Mouse (Mus musculus) limb, embryonic 12.5 days (tissue): ENCODE data around the gene Rbl2. TPM values are rescaled to one million over a fixed set of nuclear protein-coding genes. Genes with fewer than 3 reads are reported as not detected.

Experiments used
- ATAC-seq: fragments of 200-750 bp; cut with Nextera tagmentation; 2 replicates; pipeline ENCODE4 v1.8.0; 2017; ENCODE audit warnings: low read depth, moderate TSS enrichment; ENCODE audit not compliant: insufficient number of reproducible peaks, insufficient read depth, low FRiP score, low TSS enrichment
- H3K27ac ChIP-seq: fragments of 300-500 bp; sonication (generic); 2 replicates; pipeline ENCODE4 v1.5.1; 2016; ENCODE audit warnings: mild to moderate bottlenecking, moderate library complexity
- H3K27me3 ChIP-seq: fragments of 300-500 bp; sonication (generic); 2 replicates; pipeline ENCODE4 v1.6.1; 2016; ENCODE audit warnings: mild to moderate bottlenecking, moderate library complexity
- H3K36me3 ChIP-seq: fragments of 300-500 bp; sonication (generic); 2 replicates; pipeline ENCODE4 v1.6.1; 2016; ENCODE audit warnings: mild to moderate bottlenecking, moderate library complexity
- H3K4me1 ChIP-seq: fragments of 300-500 bp; sonication (generic); replicated peaks from 2 replicates; pipeline ENCODE4 v1.6.1; 2016
- H3K4me2 ChIP-seq: fragments of 300-500 bp; sonication (generic); 2 replicates; pipeline ENCODE4 v1.6.1; 2016; ENCODE audit warnings: mild to moderate bottlenecking, moderate library complexity
- H3K4me3 ChIP-seq: fragments of 300-500 bp; sonication (generic); replicated peaks from 2 replicates; pipeline ENCODE4 v1.5.1; 2016; ENCODE audit warnings: mild to moderate bottlenecking
- H3K9ac ChIP-seq: fragments of 300-500 bp; sonication (generic); replicated peaks from 2 replicates; pipeline ENCODE4 v1.6.1; 2016; ENCODE audit warnings: mild to moderate bottlenecking, moderate library complexity
- H3K9me3 ChIP-seq: fragments of 300-500 bp; sonication (generic); 2 replicates; pipeline ENCODE4 v1.6.1; 2016; ENCODE audit warnings: mild to moderate bottlenecking, moderate library complexity
- WGBS: fragments of 180-500 bp; shearing (Covaris S2); methylation state at CpG from one replicate; pipeline ENCODE4 v1.1.7; 2016; 5-methylcytosine and 5-hydroxymethylcytosine counted together
- polyA plus RNA-seq: library from polyadenylated mRNA; unstranded; fragments of >200 nt; fragmentation: Nextera tagmentation; extraction: Ambion mirVana; gene quantifications from 2 replicates; pipeline ENCODE4 v1.2.1, GENCODE M21; 2016

Rbl2 gene
- polyA plus RNA-seq, 1 experiment from 2014 or later: 12.1 TPM

DNA sequence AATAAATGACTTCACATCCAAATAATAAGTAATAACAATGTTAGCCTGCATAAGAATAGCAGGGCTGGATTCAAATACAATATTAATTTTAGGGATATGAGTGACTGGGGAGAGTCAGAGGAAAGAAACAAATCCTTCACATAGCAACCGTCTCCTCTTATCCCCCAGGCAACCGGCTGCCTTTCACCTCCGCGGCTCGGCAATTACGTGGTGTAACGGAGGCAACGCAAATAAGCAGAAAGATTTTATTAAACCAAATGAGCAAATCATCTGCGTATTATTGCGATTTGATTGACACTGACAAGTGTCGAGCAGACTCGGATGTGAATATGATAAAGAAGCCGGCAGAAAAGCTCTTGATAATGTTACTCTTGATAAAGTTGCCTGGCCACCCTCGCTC lies 101.1 kb downstream of the Rbl2 start:
- Histone ChIP-seq H3K4me3 (no peak overlapping the region), H3K4me2 (no peak overlapping the region), H3K9me3 (no peaks in the 10 kb centered on the region), H3K4me1 (peaks cover 23% of the 10 kb centered on the region), H3K9ac (no peak overlapping the region), H3K27ac (no peak overlapping the region), H3K27me3 (peaks cover 29% of the 10 kb centered on the region), H3K36me3 (no peaks in the 10 kb centered on the region)
- 46% methylated on average over 14 of the region's 14 CpGs for WGBS
- no peak for ATAC-seq

- Histone ChIP-seq H3K4me2 (no peak overlapping the region), H3K4me3 (no peak overlapping the region), H3K27ac (no peak overlapping the region), H3K36me3 (no peaks in the 10 kb centered on the region), H3K9me3 (no peaks in the 10 kb centered on the region), H3K4me1 (peaks cover 23% of the 10 kb centered on the region), H3K27me3 (peaks cover 29% of the 10 kb centered on the region), H3K9ac (no peak overlapping the region)
- 15% methylated on average over 13 of the region's 13 CpGs for WGBS
- ATAC-seq: no peak
Observed at GRCm38 (mm10) chr8:91171605-91172004, 101.7 kb downstream of the Rbl2 start.

Other genes with a start within 250 kb of the Rbl2 start
- 81.2 and 81.9 TPM in 2 replicates for gene Chd9, start 241.7 kb upstream of the Rbl2 start, polyA plus RNA-seq
- gene Aktip, start 129.9 kb downstream of the Rbl2 start, polyA plus RNA-seq: 43.0 and 44.2 TPM in 2 replicates
- gene Rpgrip1l, start 243.2 kb downstream of the Rbl2 start, polyA plus RNA-seq: 14.3 and 17.1 TPM in 2 replicates
- gene Fto, start 243.5 kb downstream of the Rbl2 start, polyA plus RNA-seq: 92.1 and 96.3 TPM in 2 replicates